Mouse (Mus musculus) cerebellum, adult 2 months (tissue): ENCODE measurements around the gene Plekhg4.

Experiments
- CTCF ChIP-seq: fragments of 200-500 bp; IDR thresholded peaks from 2 replicates; pipeline ENCODE4 v1.5.1; 2011; ENCODE audit warnings: low read depth, mild to moderate bottlenecking, control low read depth, low read length, moderate library complexity, borderline replicate concordance; ENCODE audit not compliant: insufficient read depth
- POLR2A ChIP-seq: fragments of 200-500 bp; IDR thresholded peaks from 2 replicates; pipeline ENCODE4 v1.6.1; 2011; ENCODE audit warnings: low read length, control low read depth, borderline replicate concordance; ENCODE audit not compliant: insufficient read depth

GRCm38 (mm10) chr8:105380308-105380707, 7.2 kb downstream of the Plekhg4 start:
- no peak for TF ChIP-seq POLR2A
- TF ChIP-seq CTCF: no peak
